Mouse (Mus musculus): ENCODE data around the gene Atp6ap1. TPM values are rescaled to one million over a fixed set of nuclear protein-coding genes. Genes with fewer than 3 reads are reported as not detected.

Gene Atp6ap1
- total RNA-seq, 1 experiment = 102 TPM

DNA sequence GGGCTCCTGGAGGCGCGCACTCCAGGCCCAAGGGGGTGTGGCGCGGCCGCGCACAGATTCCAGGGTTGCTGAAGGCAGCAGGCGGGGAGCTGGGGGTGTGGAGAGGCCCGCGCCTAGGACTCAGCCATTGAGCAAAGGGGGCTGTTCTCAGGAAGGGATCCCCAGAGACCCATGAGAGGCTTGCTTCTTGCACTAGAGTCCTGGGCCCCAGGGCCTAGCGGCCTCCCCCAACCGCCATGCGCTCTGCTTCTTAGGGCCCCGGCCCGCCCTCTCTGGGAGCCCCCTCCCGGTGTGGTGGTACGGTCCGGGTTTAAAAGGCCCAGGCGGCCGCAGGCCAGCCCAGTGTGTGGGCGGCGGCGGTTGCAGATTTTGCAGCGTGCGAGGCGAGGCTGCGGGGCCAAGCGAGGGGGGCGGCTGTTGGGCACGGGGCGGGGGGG lies 31.8 kb downstream of the Atp6ap1 start, which contains the start of gene Plxna3:
Gene Plxna3 (plus strand): TSS at position 342 of the 437 bp plus-strand sequence.
- H3K36me3 ChIP-seq (ENCODE audit: control insufficient read depth, insufficient read depth, low read length, poor library complexity, severe bottlenecking) = no peaks in the 10 kb centered on the region
- no peaks in the 10 kb centered on the region for H3K9me3 ChIP-seq (ENCODE audit: control insufficient read depth, insufficient read depth, low read depth, low read length)
- no peak for TF ChIP-seq ZC3H11A (IDR thresholded peaks at IDR 0.05; ENCODE audit: borderline replicate concordance, low read depth, low read length)
- TF ChIP-seq ZNF384 (IDR thresholded peaks at IDR 0.05; ENCODE audit: low read depth, low read length) = no peak
- no peak for TF ChIP-seq HCFC1 (IDR thresholded peaks at IDR 0.05; ENCODE audit: borderline replicate concordance, insufficient read depth, low read length)
- no peak for TF ChIP-seq CHD2 (IDR thresholded peaks at IDR 0.05; ENCODE audit: low read depth, low read length)
- no peak for TF ChIP-seq MAFK (IDR thresholded peaks at IDR 0.05; ENCODE audit: insufficient read depth, low read depth, low read length)
- peak within 1 kb of the TSS; percentile 75 for H3K9ac ChIP-seq (ENCODE audit: insufficient read depth, low read depth, low read length, poor library complexity, severe bottlenecking)
- no peak for DNase-seq (ENCODE audit: low read depth, low spot score)
- peak within 1 kb of the TSS; percentile 61 to 70 for H3K4me3 ChIP-seq (ENCODE audit: insufficient read depth in 1 of 2, low read depth in 1 of 2, low read length in 2 of 2, poor library complexity in 1 of 2, severe bottlenecking in 1 of 2)
- H3K4me1 ChIP-seq (ENCODE audit: control insufficient read depth in 2 of 2, insufficient read depth in 2 of 2, low read length in 2 of 2, poor library complexity in 1 of 2) = no peaks in the 10 kb centered on the region
- in situ Hi-C loops (cut with MboI; ENCODE audit: low sequenced_read_pairs in 2 of 2, unreplicated experiment in 2 of 2) = no loop called here
- no peak within 1 kb of the TSS for H3K27ac ChIP-seq (ENCODE audit: insufficient read depth, low read depth, low read length, poor library complexity, severe bottlenecking)

DNA sequence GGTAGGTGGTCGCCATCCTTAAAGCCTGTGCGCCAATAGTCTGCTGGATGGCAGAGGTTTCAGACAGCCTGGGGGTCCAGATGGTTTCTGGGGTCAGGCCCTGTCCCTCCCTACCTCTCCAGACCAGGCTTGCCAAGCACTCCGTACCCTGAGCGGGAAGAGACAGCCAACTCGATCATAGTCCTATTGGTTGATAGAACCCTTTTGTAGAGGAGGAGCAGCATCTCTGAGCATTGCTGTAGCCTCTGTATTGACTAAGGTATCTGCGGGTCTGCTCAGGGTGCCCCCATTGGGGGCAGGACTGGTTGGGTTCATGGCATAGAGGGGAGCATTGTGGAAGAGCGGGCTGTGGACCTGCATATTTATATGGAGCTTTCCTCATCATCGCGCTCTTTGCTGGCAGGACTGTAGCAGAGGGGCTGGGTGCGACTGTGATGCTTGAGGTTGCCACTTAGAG lies 32.3 kb downstream of the Atp6ap1 start:
- peak overlapping the region; percentile 61 to 70 for H3K4me3 ChIP-seq (ENCODE audit: insufficient read depth in 1 of 2, low read depth in 1 of 2, low read length in 2 of 2, poor library complexity in 1 of 2, severe bottlenecking in 1 of 2)
- H3K4me1 ChIP-seq (ENCODE audit: control insufficient read depth in 2 of 2, insufficient read depth in 2 of 2, low read length in 2 of 2, poor library complexity in 1 of 2) = no peaks in the 10 kb centered on the region
- H3K9me3 ChIP-seq (ENCODE audit: control insufficient read depth, insufficient read depth, low read depth, low read length) = no peaks in the 10 kb centered on the region
- in situ Hi-C loops (cut with MboI; ENCODE audit: low sequenced_read_pairs in 2 of 2, unreplicated experiment in 2 of 2) = no loop called here
- H3K27ac ChIP-seq (ENCODE audit: insufficient read depth, low read depth, low read length, poor library complexity, severe bottlenecking) = no peak overlapping the region
- no peaks in the 10 kb centered on the region for H3K36me3 ChIP-seq (ENCODE audit: control insufficient read depth, insufficient read depth, low read length, poor library complexity, severe bottlenecking)
- H3K9ac ChIP-seq (ENCODE audit: insufficient read depth, low read depth, low read length, poor library complexity, severe bottlenecking) = peak overlapping the region; percentile 75
- no peak for DNase-seq (ENCODE audit: low read depth, low spot score)
- no peak for TF ChIP-seq MAFK (IDR thresholded peaks at IDR 0.05; ENCODE audit: insufficient read depth, low read depth, low read length)
- no peak for TF ChIP-seq ZC3H11A (IDR thresholded peaks at IDR 0.05; ENCODE audit: borderline replicate concordance, low read depth, low read length)
- no peak for TF ChIP-seq ZNF384 (IDR thresholded peaks at IDR 0.05; ENCODE audit: low read depth, low read length)
- no peak for TF ChIP-seq HCFC1 (IDR thresholded peaks at IDR 0.05; ENCODE audit: borderline replicate concordance, insufficient read depth, low read length)
- TF ChIP-seq CHD2 (IDR thresholded peaks at IDR 0.05; ENCODE audit: low read depth, low read length) = no peak

DNA sequence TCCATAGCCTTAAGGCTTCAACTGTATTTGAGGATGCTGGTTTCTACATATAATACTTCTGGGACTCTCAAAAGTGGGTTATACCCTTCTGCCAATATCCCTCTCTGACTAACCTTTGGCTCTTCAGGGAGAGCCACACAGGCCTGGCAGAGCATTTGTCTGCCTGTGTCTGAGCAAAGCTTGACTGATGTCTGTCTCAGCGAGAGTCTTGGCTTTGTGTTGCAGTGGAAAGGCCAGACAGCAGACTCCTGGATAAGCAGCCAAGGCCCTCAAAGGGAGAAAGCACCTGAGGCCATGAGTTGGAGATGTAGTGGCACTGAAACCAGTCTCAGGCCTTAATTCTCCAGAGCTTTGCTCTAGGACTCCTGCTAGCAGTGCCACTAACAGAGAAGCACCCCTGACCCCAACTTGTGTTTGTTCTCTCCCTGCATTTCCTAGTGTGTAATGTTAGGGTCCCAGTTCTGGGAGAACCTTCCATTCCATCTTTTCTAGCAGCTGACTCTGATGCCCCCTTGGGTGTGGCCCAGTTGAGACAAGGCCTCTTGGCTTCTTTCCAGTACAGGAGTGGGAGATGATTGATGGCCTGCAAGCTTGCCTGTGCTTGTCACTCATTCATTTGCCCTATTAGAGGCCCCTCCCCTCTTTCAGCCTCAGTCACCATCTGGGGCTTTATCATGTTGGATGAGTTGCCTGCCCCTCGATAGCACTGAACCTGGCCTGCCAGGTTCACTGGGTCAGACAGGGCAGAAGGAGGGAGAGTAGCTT lies 33.5 kb downstream of the Atp6ap1 start:
- Histone ChIP-seq H3K27ac (ENCODE audit: insufficient read depth, low read depth, low read length, poor library complexity, severe bottlenecking) (no peak overlapping the region), H3K4me3 (ENCODE audit: insufficient read depth in 1 of 2, low read depth in 1 of 2, low read length in 2 of 2, poor library complexity in 1 of 2, severe bottlenecking in 1 of 2) (no peak overlapping the region), H3K4me1 (ENCODE audit: control insufficient read depth in 2 of 2, insufficient read depth in 2 of 2, low read length in 2 of 2, poor library complexity in 1 of 2) (no peaks in the 10 kb centered on the region), H3K36me3 (ENCODE audit: control insufficient read depth, insufficient read depth, low read length, poor library complexity, severe bottlenecking) (no peaks in the 10 kb centered on the region), H3K9ac (ENCODE audit: insufficient read depth, low read depth, low read length, poor library complexity, severe bottlenecking) (no peak overlapping the region), H3K9me3 (ENCODE audit: control insufficient read depth, insufficient read depth, low read depth, low read length) (no peaks in the 10 kb centered on the region)
- TF ChIP-seq CHD2 (IDR thresholded peaks at IDR 0.05; ENCODE audit: low read depth, low read length) (no peak), ZNF384 (IDR thresholded peaks at IDR 0.05; ENCODE audit: low read depth, low read length) (no peak), ZC3H11A (IDR thresholded peaks at IDR 0.05; ENCODE audit: borderline replicate concordance, low read depth, low read length) (no peak), HCFC1 (IDR thresholded peaks at IDR 0.05; ENCODE audit: borderline replicate concordance, insufficient read depth, low read length) (no peak), MAFK (IDR thresholded peaks at IDR 0.05; ENCODE audit: insufficient read depth, low read depth, low read length) (no peak)
- DNase-seq (ENCODE audit: low read depth, low spot score) = no peak
- in situ Hi-C loops (cut with MboI; ENCODE audit: low sequenced_read_pairs in 2 of 2, unreplicated experiment in 2 of 2) = no loop called here

DNA sequence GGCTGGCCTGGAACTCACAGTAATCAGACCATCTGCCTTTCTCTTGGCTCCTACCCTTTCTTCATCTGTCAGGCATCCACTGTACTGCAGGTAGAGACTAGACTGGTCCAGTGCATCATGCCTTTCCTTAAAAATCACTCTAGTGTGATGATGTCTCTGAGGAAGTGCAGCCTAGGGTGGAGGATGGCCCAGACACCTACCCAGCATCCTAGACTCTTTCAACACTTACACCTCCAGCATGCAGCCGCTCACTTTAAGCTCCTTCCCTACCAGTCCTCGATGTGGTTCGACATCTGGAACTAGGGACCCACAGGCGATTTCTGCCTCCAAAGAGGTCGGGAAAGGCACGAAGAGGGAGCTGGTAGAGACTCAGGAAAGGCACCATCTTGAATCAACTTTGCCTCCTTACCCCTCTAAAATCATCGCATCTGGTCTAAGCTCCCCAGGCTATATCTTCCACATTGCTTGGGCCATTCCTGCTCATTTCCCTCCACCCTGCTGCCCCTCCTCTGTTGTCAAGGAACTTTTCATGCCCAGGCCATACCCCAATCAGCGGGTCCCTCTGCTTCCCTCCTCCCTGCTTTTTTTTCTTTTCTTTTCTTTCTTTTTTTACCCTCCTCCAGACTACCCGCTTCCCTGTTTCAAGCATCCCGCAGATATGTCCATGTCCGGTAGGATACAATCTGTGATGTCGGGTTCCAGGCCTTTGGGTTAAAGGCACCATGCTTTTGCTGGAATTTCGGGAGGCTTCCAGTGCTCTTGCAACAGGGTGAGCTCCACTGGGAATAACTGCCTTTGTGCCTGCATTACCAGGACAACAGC lies 56.0 kb downstream of the Atp6ap1 start:
- no peak for TF ChIP-seq HCFC1 (IDR thresholded peaks at IDR 0.05; ENCODE audit: borderline replicate concordance, insufficient read depth, low read length)
- TF ChIP-seq MAFK (IDR thresholded peaks at IDR 0.05; ENCODE audit: insufficient read depth, low read depth, low read length) = no peak
- TF ChIP-seq CHD2 (IDR thresholded peaks at IDR 0.05; ENCODE audit: low read depth, low read length) = no peak
- TF ChIP-seq ZC3H11A (IDR thresholded peaks at IDR 0.05; ENCODE audit: borderline replicate concordance, low read depth, low read length) = no peak
- DNase-seq (ENCODE audit: low read depth, low spot score) = no peak
- H3K36me3 ChIP-seq (ENCODE audit: control insufficient read depth, insufficient read depth, low read length, poor library complexity, severe bottlenecking) = no peaks in the 10 kb centered on the region
- in situ Hi-C loops (cut with MboI; ENCODE audit: low sequenced_read_pairs in 2 of 2, unreplicated experiment in 2 of 2) = no loop called here
- H3K9me3 ChIP-seq (ENCODE audit: control insufficient read depth, insufficient read depth, low read depth, low read length) = no peaks in the 10 kb centered on the region
- peak overlapping the region; percentile 5; the same call in 1 of the 2 replicates for H3K27ac ChIP-seq (ENCODE audit: insufficient read depth, low read depth, low read length, poor library complexity, severe bottlenecking)
- H3K9ac ChIP-seq (ENCODE audit: insufficient read depth, low read depth, low read length, poor library complexity, severe bottlenecking) = peak overlapping the region; percentile 74
- H3K4me1 ChIP-seq (ENCODE audit: control insufficient read depth in 2 of 2, insufficient read depth in 2 of 2, low read length in 2 of 2, poor library complexity in 1 of 2) = no peaks in the 10 kb centered on the region
- H3K4me3 ChIP-seq (ENCODE audit: insufficient read depth in 1 of 2, low read depth in 1 of 2, low read length in 2 of 2, poor library complexity in 1 of 2, severe bottlenecking in 1 of 2) = peak overlapping the region; percentile 82 to 85

Measured in ES-E14 (cell line).